Mouse (Mus musculus) adrenal gland, adult 10 weeks (tissue): Measurements from ENCODE around the gene Ssty2. TPM values are rescaled to one million over a fixed set of nuclear protein-coding genes. Genes with fewer than 3 reads are reported as not detected.

Experiments
- polyA plus RNA-seq: library from polyadenylated mRNA; stranded (reverse); fragments of 350-450 nt; fragmentation: Illumina TruSeq; extraction: RNeasy Lipid Tissue Mini Kit (QIAGEN cat#74804); gene quantifications from one replicate; pipeline ENCODE4 v1.2.3, GENCODE M21; 2014; ENCODE audit warnings: low read depth, low replicate concordance

The Ssty2 gene
- not detected for polyA plus RNA-seq

DNA sequence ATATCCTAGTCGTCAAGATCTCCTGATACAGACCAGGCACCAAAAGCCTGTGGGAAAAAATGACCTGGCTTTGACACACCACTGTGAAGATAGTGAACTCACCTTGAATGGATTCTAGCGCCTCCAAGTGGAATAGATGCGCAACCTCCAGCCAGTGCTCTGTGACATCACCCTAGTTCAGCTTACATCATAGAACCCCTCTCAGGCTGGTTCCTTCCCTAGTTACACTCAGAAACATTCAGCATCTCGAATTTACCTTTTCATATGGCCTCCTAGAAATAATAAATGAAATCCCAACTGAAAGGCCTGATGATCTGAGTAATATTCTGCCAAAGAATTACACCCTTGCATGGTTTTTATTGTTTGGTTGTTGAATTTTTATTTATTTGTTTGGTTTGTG, at the start of gene Ssty2:
Gene Ssty2 (minus strand): TSS at position 101 of the 400 bp plus-strand sequence.

